Mouse (Mus musculus): ENCODE measurements around the gene Calhm1. TPM values are rescaled to one million over a fixed set of nuclear protein-coding genes. Genes with fewer than 3 reads are reported as not detected.

Calhm1 gene
- not detected in 2 replicates for polyA plus RNA-seq (2012; rRNA removed)

- Histone ChIP-seq H3K27me3 (ENCODE audit: control insufficient read depth, insufficient read depth, low read length) (no peaks in the 10 kb centered on the region), H3K36me3 (ENCODE audit: control insufficient read depth, insufficient read depth, low read length) (no peaks in the 10 kb centered on the region), H3K4me3 (ENCODE audit: control insufficient read depth, low read depth, low read length) (no peak within 1 kb of the TSS), H3K27ac (ENCODE audit: control insufficient read depth, insufficient read depth, low read depth, low read length) (no peak within 1 kb of the TSS), H3K4me1 (ENCODE audit: control insufficient read depth, insufficient read depth, low read length) (no peaks in the 10 kb centered on the region)
- no peak for TF ChIP-seq CTCF (IDR thresholded peaks at IDR 0.05; ENCODE audit: control insufficient read depth, insufficient read depth, insufficient replicate concordance, low read depth, low read length)
- TF ChIP-seq POLR2A (IDR thresholded peaks at IDR 0.05; ENCODE audit: control insufficient read depth, low read depth, low read length) = no peak
Observed at GRCm38 (mm10) chr19:47144154-47144553, at the start of gene Calhm1. Gene Calhm1, minus strand, starts transcription at chr19:47144254.

- Histone ChIP-seq H3K36me3 (ENCODE audit: control insufficient read depth, insufficient read depth, low read length) (no peaks in the 10 kb centered on the region), H3K27me3 (ENCODE audit: control insufficient read depth, insufficient read depth, low read length) (no peaks in the 10 kb centered on the region), H3K4me3 (ENCODE audit: control insufficient read depth, low read depth, low read length) (no peak overlapping the region), H3K4me1 (ENCODE audit: control insufficient read depth, insufficient read depth, low read length) (peaks cover 3% of the 10 kb centered on the region), H3K27ac (ENCODE audit: control insufficient read depth, insufficient read depth, low read depth, low read length) (no peak overlapping the region)
- TF ChIP-seq POLR2A (IDR thresholded peaks at IDR 0.05; ENCODE audit: control insufficient read depth, low read depth, low read length) (no peak), CTCF (IDR thresholded peaks at IDR 0.05; ENCODE audit: control insufficient read depth, insufficient read depth, insufficient replicate concordance, low read depth, low read length) (no peak)
Observed at GRCm38 (mm10) chr19:47192158-47192557, 48.1 kb upstream of the Calhm1 start.

GRCm38 (mm10) chr19:47188515-47189128 is 44.6 kb upstream of the Calhm1 start:
- no peak for TF ChIP-seq POLR2A (IDR thresholded peaks at IDR 0.05; ENCODE audit: control insufficient read depth, low read depth, low read length)
- no peak for TF ChIP-seq CTCF (IDR thresholded peaks at IDR 0.05; ENCODE audit: control insufficient read depth, insufficient read depth, insufficient replicate concordance, low read depth, low read length)
- Histone ChIP-seq H3K36me3 (ENCODE audit: control insufficient read depth, insufficient read depth, low read length) (no peaks in the 10 kb centered on the region), H3K4me3 (ENCODE audit: control insufficient read depth, low read depth, low read length) (no peak overlapping the region), H3K4me1 (ENCODE audit: control insufficient read depth, insufficient read depth, low read length) (peaks cover 3% of the 10 kb centered on the region), H3K27ac (ENCODE audit: control insufficient read depth, insufficient read depth, low read depth, low read length) (no peak overlapping the region), H3K27me3 (ENCODE audit: control insufficient read depth, insufficient read depth, low read length) (no peaks in the 10 kb centered on the region)

GRCm38 (mm10) chr19:47186514-47187275 is 42.6 kb upstream of the Calhm1 start:
- Histone ChIP-seq H3K4me1 (ENCODE audit: control insufficient read depth, insufficient read depth, low read length) (peaks cover 3% of the 10 kb centered on the region), H3K27ac (ENCODE audit: control insufficient read depth, insufficient read depth, low read depth, low read length) (no peak overlapping the region), H3K4me3 (ENCODE audit: control insufficient read depth, low read depth, low read length) (no peak overlapping the region), H3K36me3 (ENCODE audit: control insufficient read depth, insufficient read depth, low read length) (no peaks in the 10 kb centered on the region), H3K27me3 (ENCODE audit: control insufficient read depth, insufficient read depth, low read length) (no peaks in the 10 kb centered on the region)
- no peak for TF ChIP-seq CTCF (IDR thresholded peaks at IDR 0.05; ENCODE audit: control insufficient read depth, insufficient read depth, insufficient replicate concordance, low read depth, low read length)
- TF ChIP-seq POLR2A (IDR thresholded peaks at IDR 0.05; ENCODE audit: control insufficient read depth, low read depth, low read length) = no peak

GRCm38 (mm10) chr19:47184736-47185135 is 40.7 kb upstream of the Calhm1 start:
- no peaks in the 10 kb centered on the region for H3K27me3 ChIP-seq (ENCODE audit: control insufficient read depth, insufficient read depth, low read length)
- H3K36me3 ChIP-seq (ENCODE audit: control insufficient read depth, insufficient read depth, low read length) = no peaks in the 10 kb centered on the region
- no peak overlapping the region for H3K27ac ChIP-seq (ENCODE audit: control insufficient read depth, insufficient read depth, low read depth, low read length)
- TF ChIP-seq POLR2A (IDR thresholded peaks at IDR 0.05; ENCODE audit: control insufficient read depth, low read depth, low read length) = no peak
- no peak for TF ChIP-seq CTCF (IDR thresholded peaks at IDR 0.05; ENCODE audit: control insufficient read depth, insufficient read depth, insufficient replicate concordance, low read depth, low read length)
- peaks cover 3% of the 10 kb centered on the region for H3K4me1 ChIP-seq (ENCODE audit: control insufficient read depth, insufficient read depth, low read length)
- H3K4me3 ChIP-seq (ENCODE audit: control insufficient read depth, low read depth, low read length) = no peak overlapping the region

- TF ChIP-seq POLR2A (IDR thresholded peaks at IDR 0.05; ENCODE audit: control insufficient read depth, low read depth, low read length) = no peak
- TF ChIP-seq CTCF (IDR thresholded peaks at IDR 0.05; ENCODE audit: control insufficient read depth, insufficient read depth, insufficient replicate concordance, low read depth, low read length) = no peak
- Histone ChIP-seq H3K4me1 (ENCODE audit: control insufficient read depth, insufficient read depth, low read length) (peaks cover 6% of the 10 kb centered on the region), H3K4me3 (ENCODE audit: control insufficient read depth, low read depth, low read length) (no peak overlapping the region), H3K27ac (ENCODE audit: control insufficient read depth, insufficient read depth, low read depth, low read length) (no peak overlapping the region), H3K27me3 (ENCODE audit: control insufficient read depth, insufficient read depth, low read length) (no peaks in the 10 kb centered on the region), H3K36me3 (ENCODE audit: control insufficient read depth, insufficient read depth, low read length) (no peaks in the 10 kb centered on the region)
Observed at GRCm38 (mm10) chr19:47184221-47184620, 40.2 kb upstream of the Calhm1 start.

GRCm38 (mm10) chr19:47180011-47180410 is 36.0 kb upstream of the Calhm1 start:
- no peak for TF ChIP-seq CTCF (IDR thresholded peaks at IDR 0.05; ENCODE audit: control insufficient read depth, insufficient read depth, insufficient replicate concordance, low read depth, low read length)
- TF ChIP-seq POLR2A (IDR thresholded peaks at IDR 0.05; ENCODE audit: control insufficient read depth, low read depth, low read length) = no peak
- no peak overlapping the region for H3K27ac ChIP-seq (ENCODE audit: control insufficient read depth, insufficient read depth, low read depth, low read length)

More at GRCm38 (mm10) chr19:47180011-47180410, 36.0 kb upstream of the Calhm1 start:
- H3K36me3 ChIP-seq (ENCODE audit: control insufficient read depth, insufficient read depth, low read length) = no peaks in the 10 kb centered on the region
- H3K4me1 ChIP-seq (ENCODE audit: control insufficient read depth, insufficient read depth, low read length) = peaks cover 9% of the 10 kb centered on the region
- no peaks in the 10 kb centered on the region for H3K27me3 ChIP-seq (ENCODE audit: control insufficient read depth, insufficient read depth, low read length)
- peak overlapping the region; percentile 72 for H3K4me3 ChIP-seq (ENCODE audit: control insufficient read depth, low read depth, low read length)

All from testis, adult 2 months (tissue).